Mouse (Mus musculus) erythroblast, embryonic 14.5 days (primary cell): ENCODE results near the gene Elavl4.

Experiments
- GATA1 ChIP-seq: IDR thresholded peaks from 2 replicates; pipeline ENCODE4 v1.6.1; 2012; ENCODE audit warnings: low read length, inconsistent platforms, mixed read lengths
- TAL1 ChIP-seq: IDR thresholded peaks from 3 replicates; pipeline ENCODE4 v1.6.1; 2012; ENCODE audit warnings: low read length, inconsistent platforms, mixed read lengths

DNA sequence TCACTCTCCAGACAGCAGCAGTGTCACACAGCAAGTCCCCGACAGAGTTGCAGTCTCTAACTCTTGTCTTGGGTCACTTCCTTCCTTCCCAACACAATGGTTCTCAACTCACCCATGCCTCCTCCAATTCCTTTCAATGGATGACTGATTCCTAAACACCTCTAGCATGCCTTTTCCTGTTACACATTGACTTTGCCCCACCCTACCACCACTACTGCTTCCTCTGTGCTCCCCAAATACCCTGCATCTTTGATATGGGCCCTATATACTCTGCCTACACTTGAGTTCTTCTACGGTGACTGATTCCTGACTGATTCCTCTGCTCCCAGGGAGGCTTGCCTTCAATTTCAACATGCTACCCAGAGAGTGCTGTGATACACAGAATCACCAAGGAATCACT is 153.1 kb downstream of the Elavl4 start:
- TF ChIP-seq GATA1 (no peak), TAL1 (no peak)
